Mouse (Mus musculus) embryonic facial prominence, embryonic 14.5 days (tissue): ENCODE results near the gene Slc25a41. TPM values are rescaled to one million over a fixed set of nuclear protein-coding genes. Genes with fewer than 3 reads are reported as not detected.
"Not testable (repeated sequence)": the region's sequence is repeated elsewhere in the genome, so short reads cannot be mapped to it uniquely, and the experiment has no call there.

Source experiments
- ATAC-seq: fragments of 200-750 bp; cut with Nextera tagmentation; 2 replicates; pipeline ENCODE4 v1.8.0; 2017; ENCODE audit warnings: low read depth, moderate number of reproducible peaks, moderate TSS enrichment
- DNase-seq: peaks from one replicate; pipeline ENCODE4 v3.0.0-alpha.2; 2015; ENCODE audit warnings: low spot score
- H3K27ac ChIP-seq: fragments of 300-500 bp; sonication (generic); replicated peaks from 2 replicates; pipeline ENCODE4 v1.5.1; 2014; ENCODE audit warnings: low read depth, mild to moderate bottlenecking, low read length, moderate library complexity
- H3K27me3 ChIP-seq: fragments of 300-500 bp; sonication (generic); replicated peaks from 2 replicates; pipeline ENCODE4 v1.6.1; 2014; ENCODE audit warnings: low read length; ENCODE audit not compliant: control insufficient read depth, insufficient read depth
- H3K36me3 ChIP-seq: fragments of 300-500 bp; sonication (generic); 2 replicates; pipeline ENCODE4 v1.6.1; 2014; ENCODE audit warnings: low read length, mixed read lengths; ENCODE audit not compliant: control insufficient read depth, insufficient read depth
- H3K4me1 ChIP-seq: fragments of 300-500 bp; sonication (generic); 2 replicates; pipeline ENCODE4 v1.6.1; 2014; ENCODE audit warnings: antibody characterized with exemption, low read length; ENCODE audit not compliant: control insufficient read depth, insufficient read depth
- H3K4me2 ChIP-seq: fragments of 300-500 bp; sonication (generic); 2 replicates; pipeline ENCODE4 v1.6.1; 2014; ENCODE audit warnings: low read depth, mild to moderate bottlenecking, low read length, moderate library complexity, mixed read lengths
- H3K4me3 ChIP-seq: fragments of 300-500 bp; sonication (generic); 2 replicates; pipeline ENCODE4 v1.5.1; 2014; ENCODE audit warnings: low read depth, mild to moderate bottlenecking, low read length
- H3K9ac ChIP-seq: fragments of 300-500 bp; sonication (generic); 2 replicates; pipeline ENCODE4 v1.6.1; 2014; ENCODE audit warnings: low read depth, mild to moderate bottlenecking, low read length, moderate library complexity, mixed read lengths
- H3K9me3 ChIP-seq: fragments of 300-500 bp; sonication (generic); 2 replicates; pipeline ENCODE4 v1.6.1; 2016; ENCODE audit warnings: low read length; ENCODE audit not compliant: control insufficient read depth
- WGBS: fragments of 180-500 bp; shearing (Covaris S2); extraction: QIAGEN DNeasy Blood & Tissue Kit; methylation state at CpG from one replicate; pipeline ENCODE4 v1.1.7; 2014; 5-methylcytosine and 5-hydroxymethylcytosine counted together
- polyA plus RNA-seq: library from polyadenylated mRNA; unstranded; fragments of >200 nt; fragmentation: Nextera tagmentation; extraction: Ambion mirVana; gene quantifications from 2 replicates; pipeline ENCODE4 v1.2.1, GENCODE M21; 2014

The Slc25a41 gene
- polyA plus RNA-seq, 1 experiment from 2014 or later: not detected

- H3K4me2 ChIP-seq: peak within 1 kb of the TSS; percentile 82
- peak within 1 kb of the TSS; percentile 73 for H3K9ac ChIP-seq
- 0% methylated on average over 1 of the region's 45 CpGs for WGBS
- peak within 1 kb of the TSS; percentile 1; the same call in 1 of the 2 replicates for H3K27ac ChIP-seq
- peaks cover 4% of the 10 kb centered on the region for H3K4me1 ChIP-seq
- peak within 1 kb of the TSS; percentile 81 for H3K4me3 ChIP-seq
- H3K27me3 ChIP-seq: peaks cover 34% of the 10 kb centered on the region
- DNase-seq: peak; percentile 91
- H3K9me3 ChIP-seq: no peaks in the 10 kb centered on the region
- peak; percentile 78 for ATAC-seq
- peaks cover 4% of the 10 kb centered on the region; the same call in 1 of the 2 replicates for H3K36me3 ChIP-seq
Measured at GRCm38 (mm10) chr17:57059486-57059977, 18.1 kb upstream of the Slc25a41 start, which contains the start of gene Slc25a23. Slc25a23 (minus strand) TSS chr17:57059863.

- peaks cover 4% of the 10 kb centered on the region; the same call in 1 of the 2 replicates for H3K36me3 ChIP-seq
- peak within 1 kb of the TSS; percentile 1; the same call in 1 of the 2 replicates for H3K27ac ChIP-seq
- 2% methylated on average over 5 of the region's 22 CpGs for WGBS
- peak within 1 kb of the TSS; percentile 82 for H3K4me2 ChIP-seq
- ATAC-seq: no peak
- no peaks in the 10 kb centered on the region for H3K9me3 ChIP-seq
- peak within 1 kb of the TSS; percentile 81 for H3K4me3 ChIP-seq
- H3K4me1 ChIP-seq: peaks cover 4% of the 10 kb centered on the region
- no peak for DNase-seq
- peaks cover 29% of the 10 kb centered on the region for H3K27me3 ChIP-seq
- H3K9ac ChIP-seq: peak within 1 kb of the TSS; percentile 73
Measured at GRCm38 (mm10) chr17:57058891-57059485, 17.5 kb upstream of the Slc25a41 start, which contains the start of gene Crb3. Crb3 (plus strand) TSS chr17:57059105.

DNA sequence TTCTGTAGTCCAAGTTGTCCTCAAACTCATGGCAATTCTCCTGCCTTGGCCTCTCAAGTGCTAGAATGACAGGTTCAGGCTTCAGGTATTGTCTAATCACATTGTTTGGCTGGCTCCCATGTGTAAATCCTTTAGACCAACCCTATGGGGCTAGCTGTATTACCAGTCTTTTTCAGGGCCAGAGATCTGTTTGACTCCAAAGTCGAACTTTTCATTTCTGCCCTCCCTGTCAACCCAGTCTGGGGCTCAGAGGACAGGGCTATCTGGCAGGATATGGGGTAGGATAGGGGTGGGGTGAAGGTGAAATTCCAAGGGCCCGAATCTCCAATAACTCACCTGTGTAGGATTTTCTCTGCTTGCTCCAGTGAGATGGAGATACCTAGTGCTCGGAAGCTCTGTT, 14.8 kb upstream of the Slc25a41 start:
- Histone ChIP-seq H3K4me1 (peaks cover 4% of the 10 kb centered on the region), H3K27me3 (peaks cover 5% of the 10 kb centered on the region), H3K36me3 (peaks cover 19% of the 10 kb centered on the region; the same call in 1 of the 2 replicates), H3K4me2 (no peak overlapping the region), H3K9ac (no peak overlapping the region), H3K9me3 (no peaks in the 10 kb centered on the region), H3K4me3 (no peak overlapping the region), H3K27ac (no peak overlapping the region)
- ATAC-seq (no peak), DNase-seq (no peak)
- 74% methylated on average over 3 of the region's 3 CpGs for WGBS

- H3K27me3 ChIP-seq, H3K9ac ChIP-seq, H3K4me1 ChIP-seq, H3K4me2 ChIP-seq, ATAC-seq, H3K9me3 ChIP-seq, DNase-seq, H3K27ac ChIP-seq, H3K4me3 ChIP-seq: not testable (repeated sequence)
- H3K36me3 ChIP-seq: peaks cover 19% of the 10 kb centered on the region; the same call in 1 of the 2 replicates
- WGBS: 83% methylated on average over 4 of the region's 4 CpGs
Measured at GRCm38 (mm10) chr17:57051679-57052078, 10.2 kb upstream of the Slc25a41 start.

- DNase-seq (no peak), ATAC-seq (no peak)
- H3K27ac ChIP-seq: no peak overlapping the region
- H3K4me3 ChIP-seq: no peak overlapping the region
- no peaks in the 10 kb centered on the region for H3K9me3 ChIP-seq
- H3K27me3 ChIP-seq: no peaks in the 10 kb centered on the region
- no peaks in the 10 kb centered on the region for H3K4me1 ChIP-seq
- WGBS: 93% methylated on average over 3 of the region's 3 CpGs
- no peak overlapping the region for H3K4me2 ChIP-seq
- H3K9ac ChIP-seq: no peak overlapping the region
- peaks cover 20% of the 10 kb centered on the region for H3K36me3 ChIP-seq
Measured at GRCm38 (mm10) chr17:57048816-57049215, 7.4 kb upstream of the Slc25a41 start.

DNA sequence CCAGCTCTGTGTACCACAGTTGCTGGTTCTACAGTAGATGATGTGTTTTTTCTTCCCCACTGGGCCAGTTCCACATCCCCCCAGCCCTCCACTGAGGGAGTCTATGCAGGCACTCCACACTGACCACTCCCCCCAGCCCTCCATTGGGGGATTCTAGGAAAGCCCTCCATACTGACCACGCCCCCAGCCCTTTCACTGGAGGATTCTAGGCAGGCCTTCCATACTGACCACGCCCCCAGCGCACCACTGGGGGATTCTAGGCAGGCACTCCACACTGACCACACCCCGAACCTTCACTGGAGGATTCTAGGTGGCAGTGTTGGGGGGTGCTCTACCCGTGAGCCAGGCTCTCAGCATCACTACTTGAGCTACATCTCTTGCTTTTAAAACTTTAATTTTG, 6.0 kb upstream of the Slc25a41 start:
- Histone ChIP-seq H3K9me3 (no peaks in the 10 kb centered on the region), H3K27me3 (no peaks in the 10 kb centered on the region), H3K4me1 (no peaks in the 10 kb centered on the region), H3K27ac (no peak overlapping the region), H3K4me3 (no peak overlapping the region), H3K36me3 (peaks cover 9% of the 10 kb centered on the region), H3K9ac (no peak overlapping the region), H3K4me2 (no peak overlapping the region)
- ATAC-seq: no peak; the same call in 1 of the 2 replicates
- 33% methylated on average over 5 of the region's 5 CpGs for WGBS
- DNase-seq: no peak

DNA sequence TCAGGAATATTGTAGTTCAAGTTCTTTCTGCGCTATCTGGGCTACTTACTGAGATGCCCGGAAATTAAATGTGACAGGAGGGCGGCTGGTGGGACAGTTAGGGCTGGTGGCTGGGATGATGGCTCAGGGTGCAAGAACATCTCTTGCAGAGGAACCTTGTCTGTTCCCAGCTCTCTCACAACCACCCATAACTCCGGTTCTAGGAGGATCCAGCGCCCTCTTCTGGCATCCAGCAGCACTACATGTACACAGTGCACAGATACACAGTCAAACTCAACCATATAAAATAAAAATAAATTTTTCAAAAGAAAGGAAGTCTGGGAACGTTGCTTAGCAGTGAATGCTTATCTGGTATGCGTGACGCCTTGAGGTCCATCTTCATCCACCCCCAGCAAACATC, 2.5 kb downstream of the Slc25a41 start:
- H3K4me3 ChIP-seq: no peak overlapping the region
- DNase-seq (no peak), ATAC-seq (no peak)
- H3K27ac ChIP-seq: no peak overlapping the region
- no peaks in the 10 kb centered on the region for H3K9me3 ChIP-seq
- no peak overlapping the region for H3K9ac ChIP-seq
- WGBS: 39% methylated on average over 8 of the region's 8 CpGs
- no peak overlapping the region for H3K4me2 ChIP-seq
- H3K27me3 ChIP-seq: peaks cover 3% of the 10 kb centered on the region; the same call in 1 of the 2 replicates
- no peaks in the 10 kb centered on the region for H3K4me1 ChIP-seq
- no peaks in the 10 kb centered on the region for H3K36me3 ChIP-seq

DNA sequence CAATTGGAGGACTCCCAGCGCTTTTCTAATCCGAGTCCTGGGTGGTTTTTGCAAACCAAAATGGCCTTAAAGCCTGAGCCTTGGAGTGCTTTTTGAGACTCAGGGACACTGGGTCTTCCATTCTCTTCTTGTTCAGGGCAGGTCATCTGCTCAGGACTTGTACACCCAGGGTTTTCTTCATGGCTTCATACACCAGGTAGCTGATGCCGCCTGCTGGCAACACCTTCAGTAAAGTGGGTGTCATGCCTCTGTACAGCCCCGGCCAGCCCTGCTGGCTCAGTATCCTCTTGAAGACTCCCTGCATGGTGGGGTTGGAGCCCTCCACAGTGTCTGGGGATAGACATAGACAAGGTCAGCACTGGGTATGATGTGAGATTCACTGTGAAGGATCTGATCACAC, 8.6 kb downstream of the Slc25a41 start:
- no peaks in the 10 kb centered on the region for H3K27me3 ChIP-seq
- H3K27ac ChIP-seq: no peak overlapping the region
- H3K9me3 ChIP-seq: no peaks in the 10 kb centered on the region
- H3K4me1 ChIP-seq: peaks cover 13% of the 10 kb centered on the region
- H3K4me3 ChIP-seq: peak overlapping the region; percentile 46; the same call in 1 of the 2 replicates
- DNase-seq (no peak), ATAC-seq (no peak)
- peak overlapping the region; percentile 66; the same call in 1 of the 2 replicates for H3K4me2 ChIP-seq
- no peak overlapping the region for H3K9ac ChIP-seq
- peaks cover 9% of the 10 kb centered on the region for H3K36me3 ChIP-seq
- 89% methylated on average over 4 of the region's 4 CpGs for WGBS
